Mouse (Mus musculus): ENCODE measurements at regions not wholly inside any gene's neighbourhood (a gene's known extent, or its start where the extent isn't known, plus 50 kb on each side); places are given as distances from the start of the nearest gene placed in this dataset.

- no peak for TF ChIP-seq CTCF (IDR thresholded peaks at IDR 0.05; ENCODE audit: low read depth, low read length)
- TF ChIP-seq GATA1 (IDR thresholded peaks at IDR 0.05; ENCODE audit: borderline replicate concordance, low read length), result no peak
- TF ChIP-seq TAL1 (conservative IDR thresholded peaks at IDR 0.05; ENCODE audit: low read depth, low read length), result no peak
Measured at GRCm38 (mm10) chr5:134797688-134798094, 50.6 kb upstream of the Eln start.
